8 mouse cellular contexts compared by ENCODE assay signal in the genomic region with DNA sequence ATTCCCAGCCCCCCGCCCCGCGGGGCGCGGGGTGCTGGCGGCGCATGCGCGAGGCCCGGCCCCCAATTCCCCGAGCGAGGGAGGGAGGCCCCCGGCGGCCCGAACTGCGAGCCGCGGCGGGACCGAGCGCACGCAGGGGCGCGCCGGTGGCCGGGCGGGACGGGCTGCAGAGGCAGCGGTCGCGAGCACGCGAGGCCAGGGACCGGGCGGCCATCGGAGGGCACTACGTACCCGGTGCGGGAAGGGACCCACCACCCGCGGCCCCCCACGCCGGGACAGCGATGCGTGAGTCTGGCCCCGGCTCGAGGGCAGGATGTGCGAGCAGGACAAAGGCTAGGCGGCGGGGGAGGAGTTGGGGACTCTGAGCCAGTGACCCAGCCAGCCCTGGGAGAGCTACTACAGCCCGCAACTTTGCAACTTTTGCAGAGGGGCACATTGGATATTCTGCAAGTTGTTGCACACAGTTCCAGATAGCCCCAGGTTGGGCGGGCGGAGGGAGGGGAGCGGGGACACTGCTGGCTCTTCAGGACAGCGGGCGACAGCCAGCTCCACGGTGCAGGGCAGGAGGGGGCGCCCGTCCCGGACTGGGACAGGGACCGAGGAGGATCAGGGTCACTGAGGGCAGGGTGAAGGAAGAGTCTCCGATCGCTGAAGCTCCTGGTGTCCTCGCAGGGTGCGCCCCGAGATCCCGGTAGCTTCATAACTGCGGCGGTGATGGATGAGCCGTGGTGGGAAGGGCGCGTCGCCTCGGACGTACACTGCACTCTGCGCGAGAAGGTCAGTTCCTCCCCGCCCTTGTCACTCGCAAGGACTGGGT. TPM values are rescaled to one million over a fixed set of nuclear protein-coding genes. Genes with fewer than 3 reads are reported as not detected.
A peak's percentile ranks its signal among the peaks of the same experiment; 100 is the strongest.
DNase-seq lines count a peak whose midpoint lies in the region; ATAC-seq and TF ChIP-seq lines count a peak whose summit lies in the region.

A gene (plus strand): TSS at position 102 of the 817 bp plus-strand sequence.

- peak; percentile 75 for DNase-seq in R1 (ENCODE audit: low read depth, low spot score)
- peak; percentile 76 to 81 for DNase-seq in cerebellum, adult 2 months
- DNase-seq in forebrain, postnatal 0 days, result peak; percentile 86
- peak; percentile 84 for DNase-seq in hindbrain, embryonic 10.5 days (ENCODE audit: low spot score)
- DNase-seq in left cerebral cortex, postnatal 25 days (ENCODE audit: low spot score in 2 of 2), result peak; percentile 55 to 62
- DNase-seq in right cerebral cortex, postnatal 14 days, result peak; percentile 58
- DNase-seq in yolk sac, embryonic 10.5 days (ENCODE audit: low spot score), result peak; percentile 67

- WGBS in cerebellum, adult 2 months, result under 1% methylated on average over 78 of the region's 79 CpGs
- WGBS in forebrain, postnatal 0 days, result 2% methylated on average over 79 of the region's 79 CpGs
- WGBS in hindbrain, embryonic 10.5 days, result under 1% methylated on average over 79 of the region's 79 CpGs

- H3K27me3 ChIP-seq in cerebellum, adult 2 months (ENCODE audit: control insufficient read depth, insufficient read depth, low read length), result no peaks in the 10 kb centered on the region
- H3K27me3 ChIP-seq in forebrain, postnatal 0 days (ENCODE audit: insufficient read depth, low read length), result no peaks in the 10 kb centered on the region
- H3K27me3 ChIP-seq in hindbrain, embryonic 10.5 days (ENCODE audit: insufficient read depth, poor library complexity, severe bottlenecking), result no peaks in the 10 kb centered on the region

- H3K4me2 ChIP-seq in forebrain, postnatal 0 days (ENCODE audit: low read depth), result peak within 1 kb of the TSS; percentile 98

- no peak; the same call in 1 of the 2 replicates for TF ChIP-seq CTCF in cerebellum, adult 2 months (IDR thresholded peaks at IDR 0.05; ENCODE audit: borderline replicate concordance, insufficient read depth, low read depth, low read length)
- TF ChIP-seq CTCF in forebrain, postnatal 0 days (IDR thresholded peaks at IDR 0.05; ENCODE audit: low read depth), result no peak; the same call in 1 of the 2 replicates

- TF ChIP-seq POLR2A in cerebellum, adult 2 months (IDR thresholded peaks at IDR 0.05; ENCODE audit: borderline replicate concordance, insufficient read depth, low read length), result no peak

- peak within 1 kb of the TSS; percentile 91 for H3K27ac ChIP-seq in cerebellum, adult 2 months (ENCODE audit: insufficient read depth, low read length)
- H3K27ac ChIP-seq in forebrain, postnatal 0 days (ENCODE audit: low read depth, low read length), result peak within 1 kb of the TSS; percentile 51; the same call in 1 of the 2 replicates
- H3K27ac ChIP-seq in hindbrain, embryonic 10.5 days, result peak within 1 kb of the TSS; percentile 98

- H3K4me3 ChIP-seq in cerebellum, adult 2 months (replicated peaks; ENCODE audit: insufficient read depth, low read depth, low read length), result peak within 1 kb of the TSS; percentile 78
- H3K4me3 ChIP-seq in forebrain, postnatal 0 days (ENCODE audit: low read depth, low read length), result peak within 1 kb of the TSS; percentile 73
- peak within 1 kb of the TSS; percentile 83 for H3K4me3 ChIP-seq in hindbrain, embryonic 10.5 days

- ATAC-seq in forebrain, postnatal 0 days, result peak; percentile 91
- ATAC-seq in megakaryocyte progenitor cell, adult 5-6 weeks (replicated peaks; ENCODE audit: poor library complexity), result peak; percentile 64

- intact Hi-C loops in left cerebral cortex, postnatal 25 days (cut with DNase I), result no loop called here

- H3K9ac ChIP-seq in forebrain, postnatal 0 days, result peak within 1 kb of the TSS; percentile 66

- H3K4me1 ChIP-seq in cerebellum, adult 2 months (ENCODE audit: control insufficient read depth, insufficient read depth, low read length), result peaks cover 13% of the 10 kb centered on the region; the same call in 1 of the 2 replicates
- H3K4me1 ChIP-seq in forebrain, postnatal 0 days (ENCODE audit: insufficient read depth), result 0 out of 2 replicates have a peak, but pooled peaks cover 11% of the 10 kb centered on the region
- peaks cover 50% of the 10 kb centered on the region for H3K4me1 ChIP-seq in hindbrain, embryonic 10.5 days (replicated peaks)

- no peaks in the 10 kb centered on the region for H3K9me3 ChIP-seq in forebrain, postnatal 0 days (ENCODE audit: low read length)
- H3K9me3 ChIP-seq in hindbrain, embryonic 10.5 days, result no peaks in the 10 kb centered on the region

- no peaks in the 10 kb centered on the region for H3K36me3 ChIP-seq in forebrain, postnatal 0 days (ENCODE audit: insufficient read depth)
- peaks cover 37% of the 10 kb centered on the region for H3K36me3 ChIP-seq in hindbrain, embryonic 10.5 days

RNA-seq across cellular contexts. Expression of the gene that starts here (rescaled TPM):
- polyA plus RNA-seq in cerebellum, adult 2 months (2012; rRNA removed), result 8.4 and 10.5 TPM in 2 replicates
- total RNA-seq in forebrain, postnatal 0 days (2014; rRNA removed), result 1.3 and 1.8 TPM in 2 replicates
- polyA plus RNA-seq in forebrain, postnatal 0 days (2015; fragmentation: Nextera tagmentation; extraction: Ambion mirVana), result 2.3 and 4.5 TPM in 2 replicates
- 37.4 and 45.5 TPM in 2 replicates for polyA plus RNA-seq in hindbrain, embryonic 10.5 days (2016; fragmentation: Nextera tagmentation; extraction: Ambion mirVana)
- total RNA-seq in left cerebral cortex, postnatal 25 days (2021), result 1 to 10 TPM; 3.7 to 3.8 TPM
- 0.12 and 0.37 TPM in 2 replicates for total RNA-seq in megakaryocyte progenitor cell, adult 5-6 weeks (2015)
- 0.17 and 0.20 TPM in 2 replicates for total RNA-seq in megakaryocyte progenitor cell, adult 5-6 weeks (2017)

Comparison
In these comparisons a context has a peak if more than half of its experiments do, and no peak if none do; other contexts are left out.
1. Peak in every context shown above with its lines: DNase-seq, ATAC-seq, H3K4me3 ChIP-seq and H3K27ac ChIP-seq.
2. Peak in ATAC-seq in megakaryocyte progenitor cell, adult 5-6 weeks; RNA of the gene not detected or under 1 TPM.